8 mouse cellular contexts compared by ENCODE assay signal in genomic region chr9:62122508-62123215, GRCm38 (mm10). TPM values are rescaled to one million over a fixed set of nuclear protein-coding genes. Genes with fewer than 3 reads are reported as not detected.
DNase-seq lines count a peak whose midpoint lies in the region; ATAC-seq and TF ChIP-seq lines count a peak whose summit lies in the region.

Gene Glce (minus strand): TSS chr9:62122655.

- no peak for TF ChIP-seq CTCF in E14TG2a.4 (conservative IDR thresholded peaks at IDR 0.05; ENCODE audit: low read length)
- no peak for TF ChIP-seq CTCF in heart, postnatal 0 days (IDR thresholded peaks at IDR 0.05; ENCODE audit: low read depth)
- no peak for TF ChIP-seq CTCF in testis, adult 2 months (IDR thresholded peaks at IDR 0.05; ENCODE audit: control insufficient read depth, insufficient read depth, insufficient replicate concordance, low read depth, low read length)

- no peak for TF ChIP-seq EP300 in heart, postnatal 0 days (IDR thresholded peaks at IDR 0.05; ENCODE audit: low read depth)

- peak within 1 kb of the TSS; percentile 93 for H3K4me3 ChIP-seq in E14TG2a.4 (replicated peaks; ENCODE audit: low read length)
- H3K4me3 ChIP-seq in forebrain, embryonic 12.5 days (replicated peaks) = peak within 1 kb of the TSS; percentile 61
- H3K4me3 ChIP-seq in heart, postnatal 0 days (ENCODE audit: low read depth, low read length) = peak within 1 kb of the TSS; percentile 91
- peak within 1 kb of the TSS; percentile 80 for H3K4me3 ChIP-seq in liver, embryonic 16.5 days (ENCODE audit: low read depth, low read length)
- H3K4me3 ChIP-seq in neural tube, embryonic 13.5 days = peak within 1 kb of the TSS; percentile 90
- peak within 1 kb of the TSS; percentile 98 for H3K4me3 ChIP-seq in testis, adult 2 months (ENCODE audit: control insufficient read depth, low read depth, low read length)

- peak; percentile 99 for DNase-seq in c-Kit-positive CD71-positive TER-119-positive erythroid progenitor cells, embryonic 14.5 days (ENCODE audit: low spot score)
- DNase-seq in heart, postnatal 0 days (ENCODE audit: low spot score) = peak; percentile 98
- peak; percentile 96 to 97 for DNase-seq in kidney, postnatal 4 days

- H3K36me3 ChIP-seq in E14TG2a.4 (ENCODE audit: insufficient read depth, low read length) = no peaks in the 10 kb centered on the region
- H3K36me3 ChIP-seq in forebrain, embryonic 12.5 days (replicated peaks) = no peaks in the 10 kb centered on the region
- H3K36me3 ChIP-seq in heart, postnatal 0 days (replicated peaks; ENCODE audit: control insufficient read depth, insufficient read depth, low read length) = no peaks in the 10 kb centered on the region
- no peaks in the 10 kb centered on the region for H3K36me3 ChIP-seq in liver, embryonic 16.5 days (ENCODE audit: control insufficient read depth, insufficient read depth)
- no peaks in the 10 kb centered on the region for H3K36me3 ChIP-seq in neural tube, embryonic 13.5 days
- H3K36me3 ChIP-seq in testis, adult 2 months (ENCODE audit: control insufficient read depth, insufficient read depth, low read length) = no peaks in the 10 kb centered on the region

- peak; percentile 98 for ATAC-seq in forebrain, embryonic 12.5 days (ENCODE audit: low FRiP score)
- ATAC-seq in heart, postnatal 0 days (ENCODE audit: insufficient read depth, low read depth) = peak; percentile 99
- peak; percentile 99 for ATAC-seq in liver, embryonic 16.5 days (ENCODE audit: low read depth)
- peak; percentile 99 for ATAC-seq in neural tube, embryonic 13.5 days (ENCODE audit: low read depth)

- under 1% methylated on average over 46 of the region's 51 CpGs for WGBS in forebrain, embryonic 12.5 days
- WGBS in heart, postnatal 0 days = under 1% methylated on average over 39 of the region's 51 CpGs
- WGBS in liver, embryonic 16.5 days (ENCODE audit: insufficient replicate concordance) = under 1% methylated on average over 49 of the region's 51 CpGs
- WGBS in neural tube, embryonic 13.5 days = under 1% methylated on average over 51 of the region's 51 CpGs

- peaks cover 20% of the 10 kb centered on the region for H3K27me3 ChIP-seq in E14TG2a.4 (ENCODE audit: insufficient read depth, low read length)
- H3K27me3 ChIP-seq in forebrain, embryonic 12.5 days = 0 out of 2 replicates have a peak, but pooled peaks cover 2% of the 10 kb centered on the region
- H3K27me3 ChIP-seq in heart, postnatal 0 days (ENCODE audit: control insufficient read depth, insufficient read depth, low read length) = no peaks in the 10 kb centered on the region
- H3K27me3 ChIP-seq in liver, embryonic 16.5 days (ENCODE audit: control insufficient read depth, insufficient read depth, low read depth, low read length) = peaks cover 7% of the 10 kb centered on the region; the same call in 1 of the 2 replicates
- H3K27me3 ChIP-seq in neural tube, embryonic 13.5 days = no peaks in the 10 kb centered on the region
- H3K27me3 ChIP-seq in testis, adult 2 months (ENCODE audit: control insufficient read depth, insufficient read depth, low read length) = no peaks in the 10 kb centered on the region

- TF ChIP-seq POLR2A in testis, adult 2 months (IDR thresholded peaks at IDR 0.05; ENCODE audit: control insufficient read depth, low read depth, low read length) = peak; percentile 90

- H3K4me2 ChIP-seq in forebrain, embryonic 12.5 days = peak within 1 kb of the TSS; percentile 77
- H3K4me2 ChIP-seq in heart, postnatal 0 days (ENCODE audit: low read depth, low read length) = peak within 1 kb of the TSS; percentile 97
- H3K4me2 ChIP-seq in liver, embryonic 16.5 days (ENCODE audit: low read depth, low read length) = peak within 1 kb of the TSS; percentile 99
- peak within 1 kb of the TSS; percentile 85 for H3K4me2 ChIP-seq in neural tube, embryonic 13.5 days

- peak within 1 kb of the TSS; percentile 90 for H3K27ac ChIP-seq in forebrain, embryonic 12.5 days
- peak within 1 kb of the TSS; percentile 89 for H3K27ac ChIP-seq in heart, postnatal 0 days (ENCODE audit: low read depth)
- H3K27ac ChIP-seq in liver, embryonic 16.5 days (ENCODE audit: low read length) = peak within 1 kb of the TSS; percentile 73
- H3K27ac ChIP-seq in neural tube, embryonic 13.5 days (replicated peaks) = peak within 1 kb of the TSS; percentile 96
- peak within 1 kb of the TSS; percentile 94 for H3K27ac ChIP-seq in testis, adult 2 months (ENCODE audit: control insufficient read depth, insufficient read depth, low read depth, low read length)

- peaks cover 26% of the 10 kb centered on the region for H3K4me1 ChIP-seq in E14TG2a.4 (replicated peaks; ENCODE audit: low read depth, low read length)
- H3K4me1 ChIP-seq in forebrain, embryonic 12.5 days = peaks cover 19% of the 10 kb centered on the region
- peaks cover 5% of the 10 kb centered on the region for H3K4me1 ChIP-seq in heart, postnatal 0 days (ENCODE audit: control insufficient read depth, insufficient read depth)
- peaks cover 13% of the 10 kb centered on the region for H3K4me1 ChIP-seq in liver, embryonic 16.5 days (ENCODE audit: control insufficient read depth, low read depth, low read length)
- H3K4me1 ChIP-seq in neural tube, embryonic 13.5 days (replicated peaks) = peaks cover 29% of the 10 kb centered on the region
- peaks cover 4% of the 10 kb centered on the region for H3K4me1 ChIP-seq in testis, adult 2 months (ENCODE audit: control insufficient read depth, insufficient read depth, low read length)

- H3K9me3 ChIP-seq in E14TG2a.4 (ENCODE audit: low read length) = no peaks in the 10 kb centered on the region
- H3K9me3 ChIP-seq in forebrain, embryonic 12.5 days = no peaks in the 10 kb centered on the region
- H3K9me3 ChIP-seq in heart, postnatal 0 days (replicated peaks; ENCODE audit: control insufficient read depth, low read length) = no peaks in the 10 kb centered on the region
- H3K9me3 ChIP-seq in liver, embryonic 16.5 days (replicated peaks; ENCODE audit: control insufficient read depth, low read length) = no peaks in the 10 kb centered on the region
- H3K9me3 ChIP-seq in neural tube, embryonic 13.5 days = no peaks in the 10 kb centered on the region

- peak within 1 kb of the TSS; percentile 89 for H3K9ac ChIP-seq in forebrain, embryonic 12.5 days
- H3K9ac ChIP-seq in heart, postnatal 0 days (replicated peaks; ENCODE audit: low read depth, low read length) = peak within 1 kb of the TSS; percentile 92
- peak within 1 kb of the TSS; percentile 89 for H3K9ac ChIP-seq in liver, embryonic 16.5 days (ENCODE audit: low read depth, low read length)
- peak within 1 kb of the TSS; percentile 97 for H3K9ac ChIP-seq in neural tube, embryonic 13.5 days

RNA-seq across cellular contexts. Expression of gene Glce, which starts in this region (rescaled TPM):
- polyA plus RNA-seq in forebrain, embryonic 12.5 days (2016; fragmentation: Nextera tagmentation; extraction: Ambion mirVana) = 17.9 and 19.6 TPM in 2 replicates
- 8.8 and 10.7 TPM in 2 replicates for total RNA-seq in heart, postnatal 0 days (2014; rRNA removed; ENCODE audit: low replicate concordance)
- 5.7 and 6.1 TPM in 2 replicates for polyA plus RNA-seq in heart, postnatal 0 days (2015; fragmentation: Nextera tagmentation; extraction: Ambion mirVana)
- polyA plus RNA-seq in liver, embryonic 16.5 days (2015; fragmentation: Nextera tagmentation; extraction: Ambion mirVana) = 5.8 and 6.0 TPM in 2 replicates
- polyA plus RNA-seq in neural tube, embryonic 13.5 days (2015; fragmentation: Nextera tagmentation; extraction: Ambion mirVana) = 17.3 and 20.7 TPM in 2 replicates
- 2.9 and 3.3 TPM in 2 replicates for polyA plus RNA-seq in testis, adult 2 months (2012; rRNA removed)

Comparison
In these comparisons a context has a peak if more than half of its experiments do, and no peak if none do; other contexts are left out.
1. Peak in every context shown above with its lines: DNase-seq, ATAC-seq, H3K4me3 ChIP-seq and H3K27ac ChIP-seq.